Mouse (Mus musculus) kidney, adult 8-10 months (tissue): ENCODE results near the gene Gpld1.
A peak's percentile ranks its signal among the peaks of the same experiment; 100 is the strongest.

Source experiments
- DNase-seq, 2 experiments: peaks; one replicate each; pipeline ENCODE4 v3.0.0; 2022

Gpld1 gene

GRCm38 (mm10) chr13:24942512-24943282, at the start of gene Gpld1:
TSS of gene Gpld1 (plus strand) at chr13:24943152.
- DNase-seq, result no peak

GRCm38 (mm10) chr13:24893880-24894279, 49.1 kb upstream of the Gpld1 start:
- DNase-seq, result peak; percentile 73 to 87

GRCm38 (mm10) chr13:24901916-24902315, 41.0 kb upstream of the Gpld1 start:
- DNase-seq, result no peak

GRCm38 (mm10) chr13:24903412-24903811, 39.5 kb upstream of the Gpld1 start:
- DNase-seq, result no peak

GRCm38 (mm10) chr13:24905422-24905821, 37.5 kb upstream of the Gpld1 start:
- DNase-seq, result no peak

- DNase-seq, result peak; percentile 74 to 77
Observed at GRCm38 (mm10) chr13:24906831-24907570, 36.0 kb upstream of the Gpld1 start.

GRCm38 (mm10) chr13:24909112-24909511, 33.8 kb upstream of the Gpld1 start:
- DNase-seq, result no peak

GRCm38 (mm10) chr13:24913576-24913975, 29.4 kb upstream of the Gpld1 start:
- DNase-seq, result peak in 1 of 2 experiments; percentile 30

- no peak for DNase-seq
Observed at GRCm38 (mm10) chr13:24914915-24915314, 28.0 kb upstream of the Gpld1 start.

GRCm38 (mm10) chr13:24915831-24916230, 27.1 kb upstream of the Gpld1 start:
- no peak for DNase-seq

- peak; percentile 32 to 53 for DNase-seq
Observed at GRCm38 (mm10) chr13:24920333-24920977, 22.5 kb upstream of the Gpld1 start.

- DNase-seq, result no peak
Observed at GRCm38 (mm10) chr13:24921281-24921680, 21.7 kb upstream of the Gpld1 start.

GRCm38 (mm10) chr13:24923991-24924390, 19.0 kb upstream of the Gpld1 start:
- DNase-seq, result no peak

GRCm38 (mm10) chr13:24930591-24930990, 12.4 kb upstream of the Gpld1 start:
- no peak for DNase-seq

GRCm38 (mm10) chr13:24933199-24933598, 9.8 kb upstream of the Gpld1 start:
- no peak for DNase-seq

- DNase-seq, result no peak
Observed at GRCm38 (mm10) chr13:24936772-24937107, 6.2 kb upstream of the Gpld1 start.

- DNase-seq, result peak; percentile 59 to 79
Observed at GRCm38 (mm10) chr13:24937108-24937838, 5.7 kb upstream of the Gpld1 start, which contains the start of gene Aldh5a1. TSS of gene Aldh5a1 (minus strand) at chr13:24937661.

- peak in 1 of 2 experiments; percentile 32 for DNase-seq
Observed at GRCm38 (mm10) chr13:24937839-24938166, 5.1 kb upstream of the Gpld1 start.

GRCm38 (mm10) chr13:24938683-24939082, 4.3 kb upstream of the Gpld1 start:
- peak; percentile 68 to 82 for DNase-seq

- no peak for DNase-seq
Observed at GRCm38 (mm10) chr13:24939472-24939871, 3.5 kb upstream of the Gpld1 start.

GRCm38 (mm10) chr13:24943303-24943702, 351 bp downstream of the Gpld1 start:
- no peak for DNase-seq

- no peak for DNase-seq
Observed at GRCm38 (mm10) chr13:24945567-24945966, 2.6 kb downstream of the Gpld1 start.

- no peak for DNase-seq
Observed at GRCm38 (mm10) chr13:24947158-24947557, 4.2 kb downstream of the Gpld1 start.
